Mouse (Mus musculus): ENCODE data around the gene Hist1h2bf.
"Not testable (repeated sequence)": the region's sequence is repeated elsewhere in the genome, so short reads cannot be mapped to it uniquely, and the experiment has no call there.

Hist1h2bf gene

DNA sequence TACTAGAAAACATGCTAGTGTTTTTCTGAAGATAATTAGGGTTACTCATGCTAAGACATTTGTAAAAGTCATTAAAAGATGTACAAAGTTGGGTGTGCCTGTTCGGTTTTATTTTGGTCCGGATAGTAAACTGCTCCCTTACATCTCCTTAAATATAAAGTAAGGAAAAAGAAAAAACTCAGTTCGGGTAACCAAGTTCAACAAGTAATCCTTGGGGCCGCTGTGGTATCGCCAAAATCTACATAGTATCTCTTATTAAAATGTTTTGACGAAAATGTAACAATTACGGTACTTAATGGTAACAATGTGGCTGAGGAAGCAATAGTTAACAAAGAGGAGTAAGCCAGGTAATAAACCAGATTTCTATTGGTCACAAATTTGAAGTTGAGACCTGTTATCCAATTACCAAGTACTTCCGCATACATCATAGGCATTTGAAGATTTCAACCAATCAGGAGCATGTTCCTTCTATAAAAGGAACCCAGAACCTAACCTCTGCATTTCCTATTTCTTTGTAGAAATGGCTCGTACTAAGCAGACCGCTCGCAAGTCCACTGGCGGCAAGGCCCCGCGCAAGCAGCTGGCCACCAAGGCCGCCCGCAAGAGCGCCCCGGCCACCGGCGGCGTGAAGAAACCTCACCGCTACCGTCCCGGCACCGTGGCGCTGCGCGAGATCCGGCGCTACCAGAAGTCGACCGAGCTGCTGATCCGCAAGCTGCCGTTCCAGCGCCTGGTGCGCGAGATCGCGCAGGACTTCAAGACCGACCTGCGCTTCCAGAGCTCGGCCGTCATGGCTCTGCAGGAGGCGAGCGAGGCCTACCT, 29.8 kb downstream of the Hist1h2bf start, which contains the start of gene Hist1h3f:
Gene Hist1h3f (plus strand): TSS at position 88 of the 822 bp plus-strand sequence.
- peak; percentile 95 for ATAC-seq (ENCODE audit: low TSS enrichment)

DNA sequence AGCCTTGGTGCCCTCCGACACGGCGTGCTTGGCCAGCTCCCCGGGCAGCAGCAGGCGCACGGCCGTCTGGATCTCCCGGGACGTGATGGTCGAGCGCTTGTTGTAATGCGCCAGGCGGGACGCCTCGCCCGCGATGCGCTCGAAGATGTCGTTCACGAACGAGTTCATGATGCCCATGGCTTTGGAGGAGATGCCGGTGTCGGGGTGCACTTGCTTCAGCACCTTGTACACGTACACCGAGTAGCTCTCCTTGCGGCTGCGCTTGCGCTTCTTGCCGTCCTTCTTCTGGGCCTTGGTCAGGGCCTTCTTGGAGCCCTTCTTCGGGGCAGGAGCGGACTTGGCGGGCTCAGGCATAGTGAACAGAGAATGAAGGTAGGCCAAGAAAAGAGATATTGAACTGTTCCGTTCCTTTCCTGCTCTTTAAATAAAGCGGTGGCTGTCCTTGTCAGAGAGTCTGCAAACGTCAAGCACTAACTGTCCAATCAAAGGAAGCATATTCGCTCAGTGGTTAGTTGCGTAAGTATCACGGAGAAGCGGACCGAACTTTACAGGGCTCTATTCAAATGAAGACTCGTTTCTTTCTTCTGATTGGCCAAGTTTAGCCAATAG, 30.9 kb downstream of the Hist1h2bf start, which contains the start of gene Hist1h2bh:
Gene Hist1h2bh (minus strand): TSS at position 394 of the 609 bp plus-strand sequence.
- ATAC-seq (ENCODE audit: low TSS enrichment) = peak; percentile 98

DNA sequence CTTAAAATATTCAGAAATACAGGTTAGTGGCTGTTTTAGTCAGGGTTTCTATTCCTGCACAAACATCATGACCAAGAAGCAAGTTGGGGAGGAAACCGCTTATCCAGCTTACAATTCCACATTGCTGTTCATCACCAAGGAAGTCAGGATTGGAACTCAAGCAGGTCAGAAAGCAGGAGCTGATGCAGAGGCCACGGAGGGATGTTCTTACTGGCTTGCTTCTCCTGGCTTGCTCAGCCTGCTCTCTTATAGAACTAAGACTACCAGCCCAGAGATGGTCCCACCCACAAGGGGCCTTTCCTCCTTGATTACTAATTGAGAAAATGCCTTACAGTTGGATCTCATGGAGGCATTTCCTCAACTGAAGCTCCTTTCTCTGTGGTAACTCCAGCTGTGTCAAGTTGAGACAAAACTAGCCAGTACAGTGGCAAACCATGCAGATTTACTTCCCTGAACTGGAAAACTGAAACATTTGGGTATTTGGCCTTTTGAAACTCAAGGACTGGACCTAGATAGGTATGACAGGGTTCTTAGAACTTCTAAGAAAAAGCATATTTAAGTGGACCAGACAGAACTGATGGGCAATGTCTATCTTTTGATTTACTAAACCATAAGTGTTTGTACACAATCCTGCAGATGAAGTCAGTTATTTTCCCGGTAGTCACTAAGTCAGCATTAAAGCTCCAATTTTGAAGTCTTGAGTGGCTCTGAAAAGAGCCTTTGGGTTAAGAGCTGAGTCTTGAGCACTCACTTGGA, 31.6 kb downstream of the Hist1h2bf start:
- ATAC-seq (ENCODE audit: low TSS enrichment) = not testable (repeated sequence)

DNA sequence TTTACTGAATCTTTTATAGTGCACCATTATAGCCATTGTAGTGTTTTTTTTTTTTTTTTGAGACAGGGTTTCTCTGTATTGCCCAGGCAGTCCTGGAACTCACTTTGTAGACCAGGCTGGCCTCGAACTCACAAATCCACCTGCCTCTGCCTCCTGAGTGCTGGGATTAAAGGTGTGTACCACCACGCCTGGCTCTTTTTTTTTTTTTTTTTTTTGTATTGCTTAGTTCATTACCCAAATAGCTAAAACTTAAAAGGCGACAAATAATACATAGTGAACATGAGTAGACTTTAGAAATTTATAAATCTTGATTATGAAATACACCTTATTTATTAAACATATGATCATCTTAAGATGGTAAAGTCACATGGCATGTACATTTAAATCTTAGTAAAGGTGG, 32.5 kb downstream of the Hist1h2bf start:
- ATAC-seq (ENCODE audit: low TSS enrichment) = no peak

DNA sequence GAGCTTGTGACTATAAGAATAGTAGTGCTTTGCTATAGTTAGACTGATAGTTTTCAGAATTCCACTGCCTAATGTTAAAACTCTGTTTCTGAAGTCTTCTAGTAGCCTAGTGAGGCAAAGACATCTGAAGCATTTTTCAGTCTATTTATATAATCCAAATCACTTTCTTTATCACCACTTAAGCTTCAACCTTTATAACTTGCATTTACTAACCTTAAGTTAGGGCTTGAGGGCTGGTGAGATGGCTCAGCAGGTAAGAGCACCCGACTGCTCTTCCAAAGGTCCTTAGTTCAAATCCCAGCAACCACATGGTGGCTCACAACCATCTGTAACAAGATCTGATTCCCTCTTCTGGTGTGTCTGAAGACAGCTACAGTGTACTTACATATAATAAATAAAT, 34.2 kb downstream of the Hist1h2bf start:
- ATAC-seq (ENCODE audit: low TSS enrichment) = not testable (repeated sequence)

DNA sequence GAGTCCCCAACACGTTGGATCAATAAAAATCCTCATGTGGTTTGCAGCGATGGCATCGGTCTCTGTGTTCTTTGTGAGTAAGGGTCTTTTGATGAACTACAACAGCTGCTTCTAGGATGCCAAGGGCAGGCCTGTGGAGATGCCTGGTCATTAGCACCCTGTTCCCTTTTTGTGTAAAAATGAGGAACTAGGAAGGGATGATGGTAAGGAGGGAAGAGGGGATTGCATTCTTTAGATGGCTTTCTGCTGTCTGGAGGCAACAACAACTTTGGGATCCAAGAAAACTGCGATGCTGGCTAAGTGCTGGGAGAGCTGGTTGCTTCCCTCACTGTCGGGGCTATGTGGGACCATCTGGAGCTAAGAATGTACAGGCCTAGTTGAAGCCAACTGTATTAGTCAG, 35.7 kb downstream of the Hist1h2bf start:
- ATAC-seq (ENCODE audit: low TSS enrichment) = no peak

DNA sequence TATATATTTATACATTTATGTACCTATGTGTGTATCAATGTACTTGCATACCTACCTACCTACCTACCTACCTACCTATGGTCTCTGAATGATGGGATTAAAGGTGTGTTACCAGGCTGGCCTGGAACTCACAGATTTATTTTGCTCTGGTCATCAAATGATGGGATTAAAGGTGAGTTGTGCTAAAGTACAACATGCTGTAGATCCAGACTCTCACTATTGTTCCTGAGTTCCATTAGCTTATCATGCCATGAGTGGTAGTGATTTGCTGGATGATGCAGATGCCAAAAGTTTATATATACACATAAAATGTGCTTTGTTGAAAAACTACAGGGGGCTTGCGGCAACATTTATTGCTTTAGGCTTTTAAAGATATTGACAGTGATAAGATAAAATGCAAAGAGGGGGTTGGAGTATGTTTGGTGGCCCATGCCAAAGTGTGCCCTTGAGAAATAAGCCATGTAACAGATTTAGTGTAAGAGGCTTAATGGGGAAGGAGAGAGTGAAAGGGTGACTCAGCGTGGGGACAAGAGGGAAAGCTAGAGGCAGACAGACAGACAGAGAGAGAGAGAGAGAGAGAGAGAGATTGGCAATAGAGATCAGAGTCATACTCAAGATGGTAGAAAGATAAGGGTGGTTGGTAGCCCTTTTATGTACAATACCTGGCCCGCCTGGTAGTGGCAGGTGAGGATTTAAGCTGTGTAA, 36.8 kb downstream of the Hist1h2bf start:
- ATAC-seq (ENCODE audit: low TSS enrichment) = no peak

DNA sequence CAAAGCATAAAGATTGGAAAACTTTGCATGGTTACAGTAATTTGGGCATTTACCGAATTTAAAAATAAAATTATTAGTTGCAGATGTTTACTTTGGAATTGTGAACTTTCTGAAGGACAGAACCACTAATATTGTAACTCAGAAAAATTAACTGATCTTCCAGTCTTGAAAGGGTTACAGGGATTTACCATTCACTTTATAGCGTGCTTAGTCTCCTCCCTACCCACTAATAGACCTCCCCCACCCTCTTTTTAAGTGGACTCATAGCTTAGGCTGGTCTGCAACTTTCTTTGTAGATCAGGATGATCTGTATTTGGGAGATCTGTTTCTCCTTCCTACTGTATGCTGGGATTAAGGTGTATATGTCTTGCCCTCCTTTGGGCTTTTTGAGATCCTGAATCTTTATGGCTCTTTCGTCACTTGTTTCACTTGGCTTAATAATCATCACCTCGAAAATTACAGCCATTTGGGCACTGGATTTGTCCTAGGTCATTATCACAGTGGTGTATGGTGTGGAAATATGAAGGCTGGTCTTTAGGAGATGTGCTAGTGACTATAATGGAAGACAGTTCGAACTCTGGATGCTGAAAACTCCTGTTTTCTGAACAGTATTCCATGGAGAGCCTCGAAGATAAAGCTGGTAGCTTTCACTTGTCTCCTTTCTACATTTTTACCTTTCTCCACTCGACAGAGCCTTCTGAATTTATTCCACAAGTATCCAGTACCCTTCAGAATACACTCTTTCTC, 37.7 kb downstream of the Hist1h2bf start:
- no peak for ATAC-seq (ENCODE audit: low TSS enrichment)

DNA sequence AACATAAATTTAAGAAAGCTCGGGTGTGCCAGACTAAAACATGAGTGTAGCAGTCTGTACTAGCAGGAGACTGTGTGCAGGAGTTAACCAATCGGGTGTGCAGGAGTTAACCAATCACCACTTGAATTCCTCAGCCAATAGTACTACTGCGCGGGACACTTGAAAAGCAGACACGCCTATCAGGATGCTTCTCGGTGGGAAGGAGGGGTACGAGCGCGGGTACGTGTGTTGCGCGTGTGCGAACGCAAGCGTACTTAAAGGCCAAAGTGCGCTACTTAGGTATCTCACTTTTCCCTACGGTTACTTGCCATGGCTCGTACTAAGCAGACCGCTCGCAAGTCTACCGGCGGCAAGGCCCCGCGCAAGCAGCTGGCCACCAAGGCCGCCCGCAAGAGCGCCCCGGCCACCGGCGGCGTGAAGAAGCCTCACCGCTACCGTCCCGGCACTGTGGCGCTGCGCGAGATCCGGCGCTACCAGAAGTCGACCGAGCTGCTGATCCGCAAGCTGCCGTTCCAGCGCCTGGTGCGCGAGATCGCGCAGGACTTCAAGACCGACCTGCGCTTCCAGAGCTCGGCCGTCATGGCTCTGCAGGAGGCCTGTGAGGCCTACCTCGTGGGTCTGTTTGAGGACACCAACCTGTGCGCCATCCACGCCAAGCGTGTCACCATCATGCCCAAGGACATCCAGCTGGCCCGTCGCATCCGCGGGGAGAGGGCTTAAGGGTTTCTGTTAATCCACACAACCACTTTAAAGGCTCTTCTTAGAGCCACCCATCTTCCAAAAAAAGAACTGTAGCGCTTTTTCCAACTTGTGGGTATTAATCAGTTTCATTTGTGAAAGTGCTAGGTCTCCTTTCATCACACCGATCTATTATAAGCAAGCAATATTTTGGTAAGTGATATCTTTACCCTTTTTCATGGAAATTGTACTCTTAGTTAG, 38.6 kb downstream of the Hist1h2bf start, which contains the start of gene Hist1h3g:
Gene Hist1h3g (plus strand): TSS at position 286 of the 939 bp plus-strand sequence.
- ATAC-seq (ENCODE audit: low TSS enrichment) = peak; percentile 87

DNA sequence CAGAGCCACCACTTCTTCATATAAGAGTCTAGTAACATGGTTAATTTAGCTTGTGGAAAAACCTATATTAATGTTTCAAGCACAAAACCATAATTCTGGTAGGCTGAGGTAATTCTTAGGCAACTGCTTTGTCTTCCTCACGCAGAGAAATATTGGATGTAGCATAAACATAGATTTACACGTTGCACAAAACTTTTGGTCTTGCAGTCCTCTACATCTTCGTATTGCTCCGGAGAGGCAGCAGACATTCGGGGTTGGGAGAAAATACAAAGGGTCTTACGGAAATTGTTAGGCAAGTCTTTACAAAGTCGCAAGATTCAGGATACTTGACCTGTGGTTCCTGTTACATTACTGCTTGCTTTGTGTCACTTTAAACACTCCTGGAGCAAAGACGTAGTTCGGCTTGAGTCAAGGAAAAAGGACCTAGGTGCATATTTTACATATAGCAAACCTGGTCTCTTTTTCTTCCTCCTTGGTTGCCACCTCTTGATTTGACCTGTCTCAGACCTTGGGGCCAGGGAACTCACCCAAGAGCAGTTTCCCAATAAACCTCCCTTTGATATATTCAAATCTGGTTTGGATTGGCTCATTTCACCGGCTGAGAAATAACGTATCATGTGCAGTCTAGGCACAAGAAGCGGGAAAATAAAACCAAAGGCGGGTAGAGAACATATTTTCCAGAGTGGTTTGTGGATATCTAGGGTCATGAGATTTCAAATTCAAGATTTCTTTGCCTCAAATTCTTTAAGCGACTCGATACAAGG, 39.4 kb downstream of the Hist1h2bf start:
- peak; percentile 45 for ATAC-seq (ENCODE audit: low TSS enrichment)

DNA sequence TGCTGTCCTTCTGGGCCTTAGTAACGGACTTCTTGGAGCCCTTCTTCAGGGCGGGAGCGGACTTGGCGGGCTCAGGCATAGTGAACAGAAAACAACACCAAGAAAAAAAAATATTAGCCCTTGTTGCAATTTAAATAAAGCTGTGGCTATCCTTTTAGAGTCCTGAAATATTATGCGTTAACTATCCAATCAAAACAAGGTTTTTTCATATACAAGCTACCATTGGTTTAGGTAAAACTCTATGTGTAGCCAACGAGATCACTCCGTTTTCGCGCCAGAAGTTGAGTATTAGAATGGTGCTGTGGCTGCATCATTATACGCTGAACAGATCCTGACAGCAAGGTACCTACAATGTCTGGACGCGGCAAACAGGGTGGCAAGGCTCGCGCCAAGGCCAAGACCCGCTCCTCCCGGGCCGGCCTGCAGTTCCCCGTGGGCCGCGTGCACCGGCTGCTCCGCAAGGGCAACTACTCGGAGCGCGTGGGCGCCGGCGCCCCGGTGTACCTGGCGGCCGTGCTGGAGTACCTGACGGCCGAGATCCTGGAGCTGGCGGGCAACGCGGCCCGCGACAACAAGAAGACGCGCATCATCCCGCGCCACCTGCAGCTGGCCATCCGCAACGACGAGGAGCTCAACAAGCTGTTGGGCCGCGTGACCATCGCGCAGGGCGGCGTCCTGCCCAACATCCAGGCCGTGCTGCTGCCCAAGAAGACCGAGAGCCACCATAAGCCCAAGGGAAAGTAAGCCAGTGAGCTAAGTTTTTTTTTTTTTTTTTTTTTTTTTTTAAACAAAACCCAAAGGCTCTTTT, 40.2 kb downstream of the Hist1h2bf start, which contains the start of gene Hist1h2af:
Gene Hist1h2af (plus strand): TSS at position 347 of the 808 bp plus-strand sequence.
- peak; percentile 69 for ATAC-seq (ENCODE audit: low TSS enrichment)

DNA sequence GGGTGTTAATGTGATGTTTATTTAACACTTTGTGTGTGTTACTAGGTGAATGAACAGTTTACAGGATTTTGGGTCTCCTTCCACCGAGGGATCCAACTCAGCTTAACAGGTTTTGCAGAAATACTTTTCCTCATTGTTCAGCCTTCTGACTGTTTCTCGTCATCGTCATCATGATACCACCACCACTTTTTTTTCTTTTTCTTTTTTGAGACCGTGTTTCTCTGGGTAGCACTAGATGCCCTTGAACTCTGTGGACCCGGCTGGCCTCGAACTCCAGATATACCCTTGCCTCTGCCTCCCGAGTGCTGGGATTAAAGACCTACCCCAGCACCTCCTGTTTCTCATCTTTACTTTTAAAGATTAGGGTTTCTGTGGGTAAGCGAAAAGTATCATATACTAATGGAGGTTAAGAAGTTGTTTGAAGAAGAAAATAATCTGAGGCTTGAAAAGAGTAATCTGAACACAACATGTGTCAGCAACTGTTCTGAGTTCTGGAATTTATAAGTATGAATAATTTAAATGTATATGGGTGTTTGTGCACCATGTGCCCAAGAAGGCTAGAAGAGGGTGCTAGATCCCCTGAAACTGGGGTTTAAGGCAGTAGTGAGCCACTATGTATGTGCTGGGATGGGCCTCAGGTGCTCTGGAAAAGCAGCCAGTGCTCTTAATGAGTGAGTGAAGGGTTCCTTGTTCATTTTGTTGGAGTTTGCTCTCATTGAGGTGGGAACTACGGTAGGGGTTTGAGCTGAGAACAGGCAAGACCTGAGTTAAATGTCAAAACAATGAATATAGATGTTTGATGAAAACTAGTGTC, 41.5 kb downstream of the Hist1h2bf start:
- ATAC-seq (ENCODE audit: low TSS enrichment) = no peak

DNA sequence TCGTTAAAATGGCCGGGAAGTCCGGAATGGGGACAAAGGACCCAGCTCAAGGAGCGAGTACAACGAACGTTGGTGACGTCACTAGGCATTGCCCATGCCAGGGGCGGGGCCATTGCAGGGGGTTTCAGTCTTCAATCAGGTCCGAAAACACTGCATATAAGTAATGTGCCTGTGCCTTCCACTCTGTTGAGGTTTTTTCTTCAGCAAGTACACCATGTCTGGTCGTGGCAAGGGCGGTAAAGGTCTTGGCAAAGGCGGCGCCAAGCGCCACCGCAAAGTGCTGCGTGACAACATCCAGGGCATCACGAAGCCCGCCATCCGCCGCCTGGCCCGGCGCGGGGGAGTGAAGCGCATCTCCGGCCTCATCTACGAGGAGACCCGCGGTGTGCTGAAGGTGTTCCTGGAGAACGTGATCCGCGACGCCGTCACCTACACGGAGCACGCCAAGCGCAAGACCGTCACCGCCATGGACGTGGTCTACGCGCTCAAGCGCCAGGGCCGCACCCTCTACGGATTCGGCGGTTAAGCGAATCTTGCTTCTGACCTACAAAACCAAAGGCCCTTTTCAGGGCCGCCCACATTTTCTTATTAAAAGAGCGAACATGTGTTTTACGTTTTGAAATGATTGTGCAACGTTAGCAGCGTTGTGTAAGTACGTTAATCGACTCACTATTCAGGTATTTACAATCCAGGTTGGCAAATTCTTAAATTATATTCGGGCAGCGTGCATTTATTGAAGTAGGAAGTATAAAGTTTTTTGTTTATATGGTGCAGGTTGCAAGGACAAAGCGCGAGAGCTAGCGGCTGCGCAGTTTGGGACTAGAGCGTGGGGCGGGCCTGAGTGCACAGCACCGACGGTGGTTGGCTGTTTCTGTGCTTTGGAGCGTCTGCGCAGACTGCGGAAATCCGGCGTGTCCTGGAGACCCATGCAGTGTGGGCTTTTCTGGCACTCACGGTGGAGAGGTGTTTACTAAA, 42.8 kb downstream of the Hist1h2bf start, which contains the start of gene Hist1h4h:
Gene Hist1h4h (plus strand): TSS at position 150 of the 975 bp plus-strand sequence.
- peak; percentile 78 for ATAC-seq (ENCODE audit: low TSS enrichment)

DNA sequence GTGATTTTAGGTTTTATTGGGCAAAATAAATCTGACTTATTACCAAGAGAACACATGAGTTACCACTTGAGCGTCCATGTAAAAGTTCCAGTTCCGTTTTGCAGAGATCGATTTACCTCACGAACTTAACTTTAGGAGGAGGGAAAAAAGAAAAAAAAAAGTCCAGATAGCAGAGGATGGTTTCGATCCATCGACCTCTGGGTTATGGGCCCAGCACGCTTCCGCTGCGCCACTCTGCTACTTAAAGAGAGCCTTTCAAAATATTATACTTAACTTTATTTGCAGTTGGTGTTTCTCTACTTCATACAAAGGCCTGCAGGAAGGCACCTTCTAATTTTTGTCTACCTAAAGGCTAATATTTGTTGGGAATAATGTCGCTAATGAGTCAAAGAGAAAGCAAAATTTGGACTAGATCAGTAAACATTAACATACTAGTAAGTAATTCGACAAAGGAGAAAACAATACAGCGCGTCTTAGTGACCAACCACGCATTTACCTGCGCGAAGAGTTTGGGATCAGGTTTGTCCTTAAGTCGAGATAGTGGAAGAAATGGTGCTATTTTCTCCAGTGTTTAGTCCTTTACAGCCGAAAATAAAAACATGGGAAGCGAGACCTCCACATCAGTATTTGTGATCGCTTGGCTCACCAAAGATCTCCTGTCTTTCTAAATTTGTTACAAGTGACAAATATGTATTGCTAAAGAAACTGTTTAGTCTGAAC, 43.7 kb downstream of the Hist1h2bf start:
- no peak for ATAC-seq (ENCODE audit: low TSS enrichment)
